Mouse (Mus musculus): Measurements from ENCODE around the gene Tcirg1.

Tcirg1 gene

DNA sequence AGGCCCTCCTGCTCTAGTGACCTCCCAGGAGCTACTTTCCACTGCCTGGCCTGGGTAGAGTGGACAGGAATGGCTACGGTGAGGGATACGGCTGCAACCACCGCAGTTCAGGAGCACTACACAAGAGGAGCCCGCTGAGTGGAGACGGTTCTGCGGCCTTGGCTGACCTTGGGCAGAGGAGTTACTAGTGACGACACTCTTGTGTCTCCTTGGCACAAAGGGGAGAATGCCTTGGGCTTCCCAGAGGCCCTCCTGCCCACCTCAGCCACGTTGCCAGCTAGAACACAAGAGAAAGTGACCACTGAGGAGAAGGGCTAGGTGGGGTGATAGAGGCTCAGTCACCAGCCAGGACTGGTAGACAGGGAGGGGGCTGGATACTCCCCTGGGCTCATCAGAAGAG, 17.3 kb upstream of the Tcirg1 start:
- no peak for TF ChIP-seq NANOG (IDR thresholded peaks at IDR 0.05; ENCODE audit: borderline replicate concordance, low read length)
- no peak for TF ChIP-seq POU5F1 (IDR thresholded peaks at IDR 0.05; ENCODE audit: borderline replicate concordance, low read length)
- no peak for TF ChIP-seq CTCF (conservative IDR thresholded peaks at IDR 0.05; ENCODE audit: low read length)
- H3K4me1 ChIP-seq (replicated peaks; ENCODE audit: low read depth, low read length) = peaks cover 57% of the 10 kb centered on the region
- no peaks in the 10 kb centered on the region for H3K9me3 ChIP-seq (ENCODE audit: low read length)
- H3K27me3 ChIP-seq (ENCODE audit: insufficient read depth, low read length) = no peaks in the 10 kb centered on the region
- no peaks in the 10 kb centered on the region for H3K36me3 ChIP-seq (ENCODE audit: insufficient read depth, low read length)
- peak overlapping the region; percentile 26; the same call in 1 of the 2 replicates for H3K4me3 ChIP-seq (replicated peaks; ENCODE audit: low read length)

DNA sequence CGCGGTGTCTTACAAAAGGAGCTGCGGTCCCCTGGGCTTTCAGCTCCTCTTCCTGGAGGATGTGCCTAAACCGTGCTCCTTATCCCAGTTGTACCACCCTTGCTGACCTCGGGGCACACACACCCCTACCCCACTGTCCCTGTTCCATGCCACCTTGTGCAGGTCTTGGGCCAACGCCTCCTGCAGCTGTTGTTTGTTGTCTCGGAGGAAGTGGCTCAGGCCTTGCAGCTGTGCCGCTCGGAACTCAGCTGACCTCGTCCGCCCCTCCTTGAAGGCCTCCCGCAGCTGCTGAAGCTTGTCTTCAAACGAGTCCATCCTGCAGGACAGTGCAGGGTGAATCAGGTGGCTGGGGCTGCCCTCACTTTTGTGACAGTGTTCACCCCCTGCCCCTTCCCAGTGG, 16.7 kb upstream of the Tcirg1 start:
- TF ChIP-seq POU5F1 (IDR thresholded peaks at IDR 0.05; ENCODE audit: borderline replicate concordance, low read length) = no peak
- TF ChIP-seq CTCF (conservative IDR thresholded peaks at IDR 0.05; ENCODE audit: low read length) = no peak
- TF ChIP-seq NANOG (IDR thresholded peaks at IDR 0.05; ENCODE audit: borderline replicate concordance, low read length) = no peak
- Histone ChIP-seq H3K4me3 (replicated peaks; ENCODE audit: low read length) (peak overlapping the region; percentile 26; the same call in 1 of the 2 replicates), H3K27me3 (ENCODE audit: insufficient read depth, low read length) (no peaks in the 10 kb centered on the region), H3K36me3 (ENCODE audit: insufficient read depth, low read length) (no peaks in the 10 kb centered on the region), H3K4me1 (replicated peaks; ENCODE audit: low read depth, low read length) (peaks cover 56% of the 10 kb centered on the region), H3K9me3 (ENCODE audit: low read length) (no peaks in the 10 kb centered on the region)

DNA sequence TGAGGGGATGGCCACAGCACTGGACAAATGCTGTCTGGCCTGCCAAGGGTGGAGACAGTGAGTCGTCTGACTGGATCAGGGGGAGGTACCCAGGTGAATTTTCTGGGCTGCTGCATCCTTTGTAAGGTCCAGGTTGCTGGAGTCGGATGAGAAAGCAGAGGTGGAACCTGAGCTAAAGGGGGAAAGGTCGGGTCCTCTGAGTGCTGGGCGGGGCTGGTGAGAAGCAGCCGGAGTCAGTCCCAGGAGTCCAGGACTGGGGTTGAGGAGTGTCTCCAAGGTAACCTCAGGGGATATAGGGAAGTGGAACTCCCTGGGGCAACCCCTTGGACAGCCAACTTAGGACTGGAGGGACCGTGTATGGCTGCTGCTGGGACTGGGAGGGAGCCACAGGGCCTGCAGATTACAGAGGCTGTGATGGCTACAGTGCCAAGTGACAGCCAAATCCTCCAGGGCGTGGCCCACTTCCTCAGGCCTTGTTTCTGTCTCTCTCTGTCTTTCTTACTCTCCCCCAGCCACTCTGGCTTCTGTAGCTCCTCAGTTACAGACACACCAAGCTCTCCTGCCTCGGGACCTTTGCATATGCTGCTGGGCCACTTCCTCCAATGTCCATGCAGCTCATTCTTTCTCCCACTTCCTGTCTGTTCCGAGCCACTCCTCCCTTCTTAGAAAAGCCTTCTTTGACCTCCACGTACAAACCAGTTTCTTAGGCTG, 15.9 kb upstream of the Tcirg1 start:
- H3K4me1 ChIP-seq (replicated peaks; ENCODE audit: low read depth, low read length) = peaks cover 63% of the 10 kb centered on the region
- no peaks in the 10 kb centered on the region for H3K9me3 ChIP-seq (ENCODE audit: low read length)
- TF ChIP-seq CTCF (conservative IDR thresholded peaks at IDR 0.05; ENCODE audit: low read length) (no peak), NANOG (IDR thresholded peaks at IDR 0.05; ENCODE audit: borderline replicate concordance, low read length) (no peak), POU5F1 (IDR thresholded peaks at IDR 0.05; ENCODE audit: borderline replicate concordance, low read length) (no peak)

DNA sequence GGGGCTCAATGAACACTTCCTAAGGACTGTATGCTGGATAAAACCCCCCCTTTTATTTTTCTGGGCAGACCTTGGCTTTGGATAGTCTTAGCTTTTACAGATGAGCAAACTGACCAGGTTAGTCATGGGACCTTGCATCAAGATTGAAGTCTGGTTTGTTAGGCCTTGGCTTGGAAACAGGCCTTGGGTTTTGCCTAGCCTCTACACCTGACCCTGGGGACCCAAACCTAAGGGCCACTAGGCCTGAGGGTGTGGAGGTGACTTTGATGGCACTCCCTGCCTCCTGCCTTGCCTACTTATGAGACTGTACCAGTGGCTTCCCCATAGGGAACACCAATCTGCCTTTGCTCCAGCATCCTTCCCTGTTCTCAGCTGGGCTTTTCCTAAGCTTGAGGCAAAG, 13.0 kb upstream of the Tcirg1 start:
- peaks cover 6% of the 10 kb centered on the region; the same call in 1 of the 2 replicates for H3K36me3 ChIP-seq (ENCODE audit: insufficient read depth, low read length)
- no peaks in the 10 kb centered on the region for H3K27me3 ChIP-seq (ENCODE audit: insufficient read depth, low read length)
- no peaks in the 10 kb centered on the region for H3K9me3 ChIP-seq (ENCODE audit: low read length)
- H3K4me1 ChIP-seq (replicated peaks; ENCODE audit: low read depth, low read length) = peaks cover 70% of the 10 kb centered on the region
- no peak for TF ChIP-seq POU5F1 (IDR thresholded peaks at IDR 0.05; ENCODE audit: borderline replicate concordance, low read length)
- no peak for TF ChIP-seq NANOG (IDR thresholded peaks at IDR 0.05; ENCODE audit: borderline replicate concordance, low read length)
- TF ChIP-seq CTCF (conservative IDR thresholded peaks at IDR 0.05; ENCODE audit: low read length) = no peak
- no peak overlapping the region for H3K4me3 ChIP-seq (replicated peaks; ENCODE audit: low read length)

More for the DNA sequence above, 15.9 kb upstream of the Tcirg1 start:
- H3K36me3 ChIP-seq (ENCODE audit: insufficient read depth, low read length) = no peaks in the 10 kb centered on the region
- H3K4me3 ChIP-seq (replicated peaks; ENCODE audit: low read length) = no peak overlapping the region
- H3K27me3 ChIP-seq (ENCODE audit: insufficient read depth, low read length) = no peaks in the 10 kb centered on the region

DNA sequence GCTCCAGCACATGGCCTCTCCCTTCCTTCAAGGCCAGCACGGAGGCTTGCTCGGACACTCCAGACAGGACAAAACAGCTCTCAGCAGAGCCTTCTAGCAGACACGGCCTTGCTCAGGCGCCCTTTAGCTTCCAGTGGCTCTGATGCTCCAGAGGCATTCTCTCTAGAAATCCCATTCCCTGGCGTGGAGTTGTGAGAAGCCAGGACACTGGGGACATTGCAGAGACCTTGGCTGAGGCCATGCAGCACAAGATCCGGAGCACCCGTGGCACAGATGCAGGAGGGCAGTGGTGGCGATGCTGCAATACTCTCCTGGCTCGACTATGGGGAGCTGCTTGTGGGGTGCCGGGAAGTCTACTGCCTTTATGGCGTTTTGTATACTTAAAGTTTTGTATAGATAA, 9.8 kb upstream of the Tcirg1 start:
- no peak for TF ChIP-seq CTCF (conservative IDR thresholded peaks at IDR 0.05; ENCODE audit: low read length)
- TF ChIP-seq NANOG (IDR thresholded peaks at IDR 0.05; ENCODE audit: borderline replicate concordance, low read length) = no peak
- no peak for TF ChIP-seq POU5F1 (IDR thresholded peaks at IDR 0.05; ENCODE audit: borderline replicate concordance, low read length)
- H3K9me3 ChIP-seq (ENCODE audit: low read length) = no peaks in the 10 kb centered on the region
- H3K4me3 ChIP-seq (replicated peaks; ENCODE audit: low read length) = no peak overlapping the region
- H3K36me3 ChIP-seq (ENCODE audit: insufficient read depth, low read length) = peaks cover 13% of the 10 kb centered on the region
- H3K27me3 ChIP-seq (ENCODE audit: insufficient read depth, low read length) = no peaks in the 10 kb centered on the region
- H3K4me1 ChIP-seq (replicated peaks; ENCODE audit: low read depth, low read length) = peaks cover 54% of the 10 kb centered on the region

DNA sequence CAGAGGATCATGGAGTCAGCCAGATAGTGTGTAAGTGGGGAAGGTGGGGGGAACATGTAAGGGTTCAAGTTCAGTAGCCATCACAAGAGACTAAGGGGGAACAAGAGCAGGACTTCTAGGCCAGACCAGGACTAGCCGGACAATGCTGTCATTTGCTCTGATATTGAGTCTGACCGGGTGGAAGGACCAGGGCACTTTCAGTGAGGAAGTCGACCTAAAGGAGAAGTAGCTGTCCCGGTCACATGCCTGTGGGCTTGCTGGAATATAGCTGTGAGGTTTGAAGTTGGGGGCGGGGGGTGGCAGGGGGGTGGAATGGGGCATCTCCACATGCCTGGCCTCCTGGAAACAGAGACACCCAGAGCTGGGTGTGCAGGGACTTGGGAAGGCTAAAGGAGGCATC, 7.6 kb upstream of the Tcirg1 start:
- TF ChIP-seq NANOG (IDR thresholded peaks at IDR 0.05; ENCODE audit: borderline replicate concordance, low read length) (no peak), CTCF (conservative IDR thresholded peaks at IDR 0.05; ENCODE audit: low read length) (no peak), POU5F1 (IDR thresholded peaks at IDR 0.05; ENCODE audit: borderline replicate concordance, low read length) (no peak)
- Histone ChIP-seq H3K27me3 (ENCODE audit: insufficient read depth, low read length) (no peaks in the 10 kb centered on the region), H3K36me3 (ENCODE audit: insufficient read depth, low read length) (peaks cover 34% of the 10 kb centered on the region)

DNA sequence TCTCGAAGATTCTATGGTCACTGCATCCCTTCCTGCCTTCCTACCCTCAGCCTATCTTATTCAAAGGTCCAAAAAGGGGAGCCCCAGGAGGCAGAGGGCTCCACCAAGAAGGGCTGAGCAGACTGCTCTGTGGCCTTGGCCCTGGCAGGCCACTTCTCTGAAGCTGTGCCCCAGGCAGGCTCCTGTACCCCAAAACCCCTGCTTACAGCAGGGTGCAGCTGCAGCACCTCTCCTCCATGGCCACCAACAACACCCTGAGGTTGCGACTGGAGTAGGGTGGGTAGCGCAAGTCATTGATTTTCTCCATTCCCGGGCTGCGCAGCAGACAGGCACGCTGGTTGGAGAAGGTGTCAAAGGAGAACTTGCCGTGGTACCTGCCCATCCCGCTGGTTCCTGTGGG, 6.8 kb upstream of the Tcirg1 start:
- H3K4me3 ChIP-seq (replicated peaks; ENCODE audit: low read length) = peak overlapping the region; percentile 90
- H3K9me3 ChIP-seq (ENCODE audit: low read length) = no peaks in the 10 kb centered on the region
- TF ChIP-seq POU5F1 (IDR thresholded peaks at IDR 0.05; ENCODE audit: borderline replicate concordance, low read length) = no peak
- no peak for TF ChIP-seq CTCF (conservative IDR thresholded peaks at IDR 0.05; ENCODE audit: low read length)
- no peak for TF ChIP-seq NANOG (IDR thresholded peaks at IDR 0.05; ENCODE audit: borderline replicate concordance, low read length)
- peaks cover 42% of the 10 kb centered on the region for H3K36me3 ChIP-seq (ENCODE audit: insufficient read depth, low read length)
- peaks cover 52% of the 10 kb centered on the region for H3K4me1 ChIP-seq (replicated peaks; ENCODE audit: low read depth, low read length)
- no peaks in the 10 kb centered on the region for H3K27me3 ChIP-seq (ENCODE audit: insufficient read depth, low read length)

More for the DNA sequence above, 7.6 kb upstream of the Tcirg1 start:
- Histone ChIP-seq H3K9me3 (ENCODE audit: low read length) (no peaks in the 10 kb centered on the region), H3K4me1 (replicated peaks; ENCODE audit: low read depth, low read length) (peaks cover 60% of the 10 kb centered on the region), H3K4me3 (replicated peaks; ENCODE audit: low read length) (no peak overlapping the region)

DNA sequence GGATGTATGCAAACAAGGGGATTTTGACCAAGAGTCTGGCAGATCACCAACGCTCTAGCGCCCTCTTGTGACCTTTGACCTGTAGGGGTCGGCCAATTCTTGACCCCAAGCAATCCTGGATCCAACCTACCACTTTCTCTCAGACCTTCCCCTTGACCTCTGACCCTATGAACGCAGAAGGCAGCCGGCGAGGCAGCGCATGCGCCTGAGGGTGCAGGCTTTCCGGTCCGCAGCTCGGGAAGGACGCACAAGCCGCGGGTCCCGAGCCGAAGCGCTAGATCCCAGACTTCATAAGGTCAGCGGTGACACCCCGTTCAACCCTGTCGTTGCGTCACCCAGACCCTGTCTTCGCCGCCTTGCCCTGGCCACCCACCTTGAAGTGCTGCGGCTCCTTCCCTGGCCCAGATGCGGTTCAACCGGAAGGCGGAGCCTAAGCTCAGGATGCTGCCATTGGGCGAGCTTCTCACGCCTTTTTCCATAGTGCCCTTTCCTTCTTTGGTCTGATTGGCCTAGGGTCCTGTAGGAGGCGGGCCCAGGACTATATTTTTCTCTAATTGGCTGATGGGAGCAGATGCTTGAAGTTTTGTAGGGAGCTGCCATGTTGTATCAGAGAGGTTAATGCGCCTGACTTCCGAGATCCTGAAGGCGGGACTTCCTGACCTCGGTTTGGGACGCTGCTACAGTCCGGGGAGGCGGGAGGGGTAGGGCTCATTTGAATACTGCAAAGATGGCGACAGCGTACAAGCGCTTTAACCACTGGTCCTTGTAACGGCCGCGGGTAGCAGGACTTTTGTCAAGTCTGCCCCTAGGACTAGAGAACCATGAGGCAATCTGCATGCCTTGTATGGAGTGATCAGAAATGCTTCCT, 5.6 kb upstream of the Tcirg1 start, which contains the start of gene Ndufs8:
Ndufs8 (minus strand) TSS at position 438 of the 868 bp plus-strand sequence.
- H3K36me3 ChIP-seq (ENCODE audit: insufficient read depth, low read length) = peaks cover 53% of the 10 kb centered on the region
- peak within 1 kb of the TSS; percentile 90 for H3K4me3 ChIP-seq (replicated peaks; ENCODE audit: low read length)
- H3K4me1 ChIP-seq (replicated peaks; ENCODE audit: low read depth, low read length) = peaks cover 49% of the 10 kb centered on the region
- H3K9me3 ChIP-seq (ENCODE audit: low read length) = no peaks in the 10 kb centered on the region
- H3K27me3 ChIP-seq (ENCODE audit: insufficient read depth, low read length) = peaks cover under 1% of the 10 kb centered on the region; the same call in 1 of the 2 replicates
- TF ChIP-seq NANOG (IDR thresholded peaks at IDR 0.05; ENCODE audit: borderline replicate concordance, low read length) (no peak), POU5F1 (IDR thresholded peaks at IDR 0.05; ENCODE audit: borderline replicate concordance, low read length) (no peak), CTCF (conservative IDR thresholded peaks at IDR 0.05; ENCODE audit: low read length) (peak; percentile 33)
